Mouse (Mus musculus) limb, embryonic 14.5 days (tissue): ENCODE results near the gene Macrod2. TPM values are rescaled to one million over a fixed set of nuclear protein-coding genes. Genes with fewer than 3 reads are reported as not detected.

Experiments used
- ATAC-seq: fragments of 200-750 bp; cut with Nextera tagmentation; 2 replicates; pipeline ENCODE4 v1.8.0; 2017; ENCODE audit warnings: low read depth, moderate number of reproducible peaks, moderate TSS enrichment; ENCODE audit not compliant: low FRiP score
- DNase-seq: peaks from one replicate; pipeline ENCODE4 v3.0.0-alpha.2; 2015; ENCODE audit warnings: low spot score
- H3K27ac ChIP-seq: fragments of 300-500 bp; sonication (generic); replicated peaks from 2 replicates; pipeline ENCODE4 v1.5.1; 2014; ENCODE audit warnings: low read depth, mild to moderate bottlenecking, low read length, moderate library complexity, mixed read lengths
- H3K27me3 ChIP-seq: fragments of 300-500 bp; sonication (generic); 2 replicates; pipeline ENCODE4 v1.6.1; 2014; ENCODE audit warnings: low read length, mixed read lengths; ENCODE audit not compliant: control insufficient read depth, insufficient read depth
- H3K36me3 ChIP-seq: fragments of 300-500 bp; sonication (generic); 2 replicates; pipeline ENCODE4 v1.6.1; 2014; ENCODE audit warnings: mild to moderate bottlenecking, low read length, moderate library complexity, mixed read lengths; ENCODE audit not compliant: control insufficient read depth, insufficient read depth
- H3K4me1 ChIP-seq: fragments of 300-500 bp; sonication (generic); 2 replicates; pipeline ENCODE4 v1.6.1; 2014; ENCODE audit warnings: antibody characterized with exemption, low read length, mixed read lengths; ENCODE audit not compliant: control insufficient read depth, insufficient read depth
- H3K4me2 ChIP-seq: fragments of 300-500 bp; sonication (generic); replicated peaks from 2 replicates; pipeline ENCODE4 v1.6.1; 2014; ENCODE audit warnings: low read depth, mild to moderate bottlenecking, low read length, moderate library complexity; ENCODE audit not compliant: severe bottlenecking
- H3K4me3 ChIP-seq: fragments of 300-500 bp; sonication (generic); replicated peaks from 2 replicates; pipeline ENCODE4 v1.5.1; 2014; ENCODE audit warnings: low read length
- H3K9ac ChIP-seq: fragments of 300-500 bp; sonication (generic); 2 replicates; pipeline ENCODE4 v1.6.1; 2014; ENCODE audit warnings: mild to moderate bottlenecking, low read depth, low read length, moderate library complexity; ENCODE audit not compliant: severe bottlenecking
- H3K9me3 ChIP-seq: fragments of 300-500 bp; sonication (generic); 2 replicates; pipeline ENCODE4 v1.6.1; 2016; ENCODE audit warnings: low read length; ENCODE audit not compliant: control insufficient read depth
- POLR2A ChIP-seq: fragments of 200-500 bp; IDR thresholded peaks from 2 replicates; pipeline ENCODE4 v1.8.0; 2012; ENCODE audit warnings: inconsistent platforms, mild to moderate bottlenecking, moderate library complexity, borderline replicate concordance; ENCODE audit not compliant: insufficient read depth, insufficient read length; ENCODE audit errors: extremely low read depth
- WGBS: fragments of 180-500 bp; shearing (Covaris S2); extraction: QIAGEN DNeasy Blood & Tissue Kit; methylation state at CpG from one replicate; pipeline ENCODE4 v1.1.7; 2014; 5-methylcytosine and 5-hydroxymethylcytosine counted together
- polyA plus RNA-seq, 2 experiments: library from polyadenylated mRNA; depleted of rRNA in 1 of 2; stranded (reverse) in 1 of 2; unstranded in 1 of 2; fragments of >200 nt; fragmentation: Nextera tagmentation in 1 of 2; extraction: Ambion mirVana in 1 of 2; gene quantifications; 2 replicates each; pipeline versions ENCODE4 v1.2.1 to v1.2.3; 2012 to 2014

Macrod2 gene
- polyA plus RNA-seq, 2 experiments: 8.5 to 24.5 TPM

- no peak overlapping the region for H3K4me3 ChIP-seq
- no peak overlapping the region for H3K9ac ChIP-seq
- TF ChIP-seq POLR2A: no peak
- no peaks in the 10 kb centered on the region for H3K9me3 ChIP-seq
- H3K4me2 ChIP-seq: no peak overlapping the region
- DNase-seq (no peak), ATAC-seq (no peak)
- no peaks in the 10 kb centered on the region for H3K27me3 ChIP-seq
- no peaks in the 10 kb centered on the region for H3K36me3 ChIP-seq
- 87% methylated on average over 2 of the region's 2 CpGs for WGBS
- H3K27ac ChIP-seq: no peak overlapping the region
- 0 out of 2 replicates have a peak, but pooled peaks cover 4% of the 10 kb centered on the region for H3K4me1 ChIP-seq
These were observed 1316.7 kb downstream of the Macrod2 start for GRCm38 (mm10) chr2:141711785-141712184.

GRCm38 (mm10) chr2:141712265-141712664, 1317.2 kb downstream of the Macrod2 start:
- Histone ChIP-seq H3K36me3 (no peaks in the 10 kb centered on the region), H3K9me3 (no peaks in the 10 kb centered on the region), H3K4me1 (0 out of 2 replicates have a peak, but pooled peaks cover 4% of the 10 kb centered on the region), H3K4me2 (no peak overlapping the region), H3K27me3 (no peaks in the 10 kb centered on the region), H3K27ac (no peak overlapping the region), H3K4me3 (no peak overlapping the region), H3K9ac (no peak overlapping the region)
- DNase-seq (no peak), ATAC-seq (no peak)
- 59% methylated on average over 4 of the region's 4 CpGs for WGBS
- no peak for TF ChIP-seq POLR2A

GRCm38 (mm10) chr2:141715061-141715460, 1320.0 kb downstream of the Macrod2 start:
- Histone ChIP-seq H3K4me2 (no peak overlapping the region), H3K36me3 (no peaks in the 10 kb centered on the region), H3K9ac (no peak overlapping the region), H3K4me1 (0 out of 2 replicates have a peak, but pooled peaks cover 4% of the 10 kb centered on the region), H3K4me3 (no peak overlapping the region), H3K9me3 (no peaks in the 10 kb centered on the region), H3K27me3 (no peaks in the 10 kb centered on the region), H3K27ac (no peak overlapping the region)
- TF ChIP-seq POLR2A: no peak
- peak; percentile 28 for DNase-seq
- no peak for ATAC-seq
- WGBS: 52% methylated on average over 3 of the region's 3 CpGs

DNA sequence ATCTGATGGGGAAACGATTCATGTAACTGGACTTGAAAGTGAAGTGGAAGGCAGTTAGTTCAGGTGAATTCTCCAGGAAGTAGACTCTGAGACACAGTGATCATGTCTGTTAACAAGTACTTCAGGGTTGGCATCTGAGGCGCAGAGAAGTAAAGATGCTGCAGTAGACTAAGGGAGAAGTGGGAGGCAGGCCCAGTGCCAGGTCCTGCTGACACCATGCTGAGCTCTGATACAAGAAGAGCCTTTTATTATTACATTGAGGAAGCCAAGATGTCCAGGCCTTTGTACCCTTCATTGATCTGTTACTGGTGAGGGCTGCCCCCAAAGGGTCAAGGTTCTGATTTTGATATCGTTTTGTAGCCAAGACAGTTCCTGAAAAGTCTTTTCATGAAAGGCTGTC, 1327.4 kb downstream of the Macrod2 start:
- ATAC-seq: no peak
- Histone ChIP-seq H3K27ac (no peak overlapping the region), H3K36me3 (no peaks in the 10 kb centered on the region), H3K9me3 (no peaks in the 10 kb centered on the region), H3K9ac (no peak overlapping the region), H3K4me3 (no peak overlapping the region), H3K4me2 (no peak overlapping the region), H3K27me3 (no peaks in the 10 kb centered on the region), H3K4me1 (no peaks in the 10 kb centered on the region)
- WGBS: 90% methylated on average over 3 of the region's 3 CpGs
- TF ChIP-seq POLR2A: no peak
- DNase-seq: no peak

- DNase-seq (peak; percentile 44), ATAC-seq (no peak; the same call in 1 of the 2 replicates)
- Histone ChIP-seq H3K27me3 (no peaks in the 10 kb centered on the region), H3K27ac (no peak overlapping the region), H3K36me3 (no peaks in the 10 kb centered on the region), H3K4me2 (no peak overlapping the region), H3K9me3 (no peaks in the 10 kb centered on the region), H3K4me3 (no peak overlapping the region), H3K4me1 (peaks cover 17% of the 10 kb centered on the region), H3K9ac (no peak overlapping the region)
- TF ChIP-seq POLR2A: no peak
- WGBS: 36% methylated on average over 4 of the region's 4 CpGs
These were observed 1333.9 kb downstream of the Macrod2 start for GRCm38 (mm10) chr2:141728998-141729397.
